Mouse (Mus musculus): ENCODE measurements around the gene Myo1b.

DNA sequence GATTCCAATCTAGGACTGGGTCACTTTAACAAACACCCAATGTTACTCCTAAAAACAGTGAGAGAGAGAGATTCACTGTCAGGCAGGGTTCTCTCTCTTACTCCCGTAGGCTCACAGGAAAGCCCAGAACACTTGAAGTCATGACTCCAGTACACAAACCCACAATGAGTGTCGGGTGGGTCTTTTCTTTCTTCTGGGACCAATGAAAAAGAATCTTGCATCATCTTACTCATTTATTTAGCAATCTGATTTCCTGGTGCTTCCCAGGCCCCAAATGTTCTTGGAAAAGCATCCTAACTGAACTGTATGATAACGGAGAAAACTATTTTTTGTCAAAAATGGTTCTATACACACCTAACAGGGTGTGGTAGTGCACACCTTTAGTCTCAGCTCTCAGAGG, 1.8 kb downstream of the Myo1b start:
- TF ChIP-seq EP300 (IDR thresholded peaks at IDR 0.05; ENCODE audit: insufficient read depth, low read depth, low read length) (no peak), POLR2A (IDR thresholded peaks at IDR 0.05; ENCODE audit: insufficient read depth, low read depth, low read length) (no peak), CTCF (IDR thresholded peaks at IDR 0.05) (no peak)
